Mouse (Mus musculus): ENCODE measurements around the gene Gm7694.

DNA sequence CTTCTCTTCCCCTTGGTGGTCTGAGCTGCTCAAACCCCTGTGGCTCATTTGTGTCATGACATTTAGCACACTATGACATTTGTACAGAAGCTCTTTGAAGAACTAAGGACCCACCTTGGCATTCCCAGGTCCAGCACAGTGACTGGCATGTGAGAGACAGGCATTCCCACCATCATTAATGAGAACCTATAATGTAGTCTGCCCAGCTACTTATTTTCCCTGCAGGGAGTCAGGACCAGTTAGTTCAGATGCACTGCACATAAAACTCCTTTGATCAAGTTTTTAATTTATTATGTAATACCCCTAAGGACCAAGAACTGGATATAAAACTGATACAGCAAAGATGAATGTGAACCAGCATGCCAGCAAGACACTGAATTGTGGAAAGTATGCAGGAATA is 44.9 kb upstream of the Gm7694 start:
- TF ChIP-seq CTCF (IDR thresholded peaks at IDR 0.05; ENCODE audit: insufficient read depth, low read depth, low read length) (no peak), POLR2A (IDR thresholded peaks at IDR 0.05; ENCODE audit: insufficient read depth, low read depth, low read length) (no peak)
